Mouse (Mus musculus): ENCODE measurements around the gene Srsf9. TPM values are rescaled to one million over a fixed set of nuclear protein-coding genes. Genes with fewer than 3 reads are reported as not detected.

The Srsf9 gene
- polyA plus RNA-seq, 1 experiment from 2014 or later = 291 TPM

GRCm38 (mm10) chr5:115347564-115347963, 20.6 kb downstream of the Srsf9 start:
- H3K9me3 ChIP-seq (ENCODE audit: low read depth, low read length) = no peaks in the 10 kb centered on the region; the same call in 1 of the 2 replicates
- ATAC-seq (ENCODE audit: insufficient read depth) = peak; percentile 59; the same call in 1 of the 2 replicates
- under 1% methylated on average over 5 of the region's 5 CpGs for WGBS

GRCm38 (mm10) chr5:115348546-115349224, 21.7 kb downstream of the Srsf9 start, which contains the start of gene Cox6a1:
Gene Cox6a1 (minus strand): TSS chr5:115348981.
- H3K4me1 ChIP-seq (ENCODE audit: insufficient read depth) = peaks cover 4% of the 10 kb centered on the region; the same call in 1 of the 2 replicates
- H3K4me2 ChIP-seq = peak within 1 kb of the TSS; percentile 87
- peak within 1 kb of the TSS; percentile 71 for H3K9ac ChIP-seq
- peaks cover 29% of the 10 kb centered on the region for H3K36me3 ChIP-seq (ENCODE audit: insufficient read depth)
- TF ChIP-seq CTCF (IDR thresholded peaks at IDR 0.05; ENCODE audit: low read depth) = peak; percentile 35; the same call in 1 of the 2 replicates
- ATAC-seq (ENCODE audit: insufficient read depth) (peak; percentile 92), DNase-seq (peak; percentile 100)
- WGBS = under 1% methylated on average over 73 of the region's 74 CpGs
- H3K4me3 ChIP-seq (ENCODE audit: low read depth, low read length) = peak within 1 kb of the TSS; percentile 91
- peak within 1 kb of the TSS; percentile 67 for H3K27ac ChIP-seq (ENCODE audit: low read depth)
- H3K27me3 ChIP-seq (ENCODE audit: insufficient read depth, low read length) = no peaks in the 10 kb centered on the region
- no peaks in the 10 kb centered on the region; the same call in 1 of the 2 replicates for H3K9me3 ChIP-seq (ENCODE audit: low read depth, low read length)

More at GRCm38 (mm10) chr5:115347564-115347963, 20.6 kb downstream of the Srsf9 start:
- peak overlapping the region; percentile 91 for H3K4me3 ChIP-seq (ENCODE audit: low read depth, low read length)
- peaks cover 41% of the 10 kb centered on the region for H3K36me3 ChIP-seq (ENCODE audit: insufficient read depth)
- H3K4me1 ChIP-seq (ENCODE audit: insufficient read depth) = peaks cover 4% of the 10 kb centered on the region; the same call in 1 of the 2 replicates
- H3K4me2 ChIP-seq = peak overlapping the region; percentile 87
- no peak overlapping the region for H3K27ac ChIP-seq (ENCODE audit: low read depth)
- peak; percentile 92 for DNase-seq
- no peaks in the 10 kb centered on the region for H3K27me3 ChIP-seq (ENCODE audit: insufficient read depth, low read length)
- peak overlapping the region; percentile 28; the same call in 1 of the 2 replicates for H3K9ac ChIP-seq
- TF ChIP-seq CTCF (IDR thresholded peaks at IDR 0.05; ENCODE audit: low read depth) = peak; percentile 88

GRCm38 (mm10) chr5:115349225-115349555, 22.2 kb downstream of the Srsf9 start:
- H3K4me3 ChIP-seq (ENCODE audit: low read depth, low read length) = peak overlapping the region; percentile 91
- no peaks in the 10 kb centered on the region for H3K27me3 ChIP-seq (ENCODE audit: insufficient read depth, low read length)
- DNase-seq (no peak), ATAC-seq (ENCODE audit: insufficient read depth) (no peak; the same call in 1 of the 2 replicates)
- peaks cover 4% of the 10 kb centered on the region; the same call in 1 of the 2 replicates for H3K4me1 ChIP-seq (ENCODE audit: insufficient read depth)
- no peaks in the 10 kb centered on the region; the same call in 1 of the 2 replicates for H3K9me3 ChIP-seq (ENCODE audit: low read depth, low read length)
- H3K27ac ChIP-seq (ENCODE audit: low read depth) = peak overlapping the region; percentile 67
- peaks cover 24% of the 10 kb centered on the region for H3K36me3 ChIP-seq (ENCODE audit: insufficient read depth)
- peak overlapping the region; percentile 71 for H3K9ac ChIP-seq
- WGBS = 1% methylated on average over 18 of the region's 18 CpGs
- no peak for TF ChIP-seq CTCF (IDR thresholded peaks at IDR 0.05; ENCODE audit: low read depth)
- peak overlapping the region; percentile 87 for H3K4me2 ChIP-seq

GRCm38 (mm10) chr5:115351348-115351747, 24.4 kb downstream of the Srsf9 start:
- H3K36me3 ChIP-seq (ENCODE audit: insufficient read depth) = peaks cover 3% of the 10 kb centered on the region; the same call in 1 of the 2 replicates
- H3K9me3 ChIP-seq (ENCODE audit: low read depth, low read length) = no peaks in the 10 kb centered on the region; the same call in 1 of the 2 replicates
- 0 out of 2 replicates have a peak, but pooled peaks have one; percentile 6 for TF ChIP-seq CTCF (IDR thresholded peaks at IDR 0.05; ENCODE audit: low read depth)
- H3K4me3 ChIP-seq (ENCODE audit: low read depth, low read length) = no peak overlapping the region
- no peak overlapping the region for H3K4me2 ChIP-seq
- H3K27me3 ChIP-seq (ENCODE audit: insufficient read depth, low read length) = no peaks in the 10 kb centered on the region
- 79% methylated on average over 5 of the region's 5 CpGs for WGBS
- H3K27ac ChIP-seq (ENCODE audit: low read depth) = no peak overlapping the region
- DNase-seq (no peak), ATAC-seq (ENCODE audit: insufficient read depth) (no peak)
- no peak overlapping the region for H3K9ac ChIP-seq
- H3K4me1 ChIP-seq (ENCODE audit: insufficient read depth) = peaks cover 4% of the 10 kb centered on the region; the same call in 1 of the 2 replicates

DNA sequence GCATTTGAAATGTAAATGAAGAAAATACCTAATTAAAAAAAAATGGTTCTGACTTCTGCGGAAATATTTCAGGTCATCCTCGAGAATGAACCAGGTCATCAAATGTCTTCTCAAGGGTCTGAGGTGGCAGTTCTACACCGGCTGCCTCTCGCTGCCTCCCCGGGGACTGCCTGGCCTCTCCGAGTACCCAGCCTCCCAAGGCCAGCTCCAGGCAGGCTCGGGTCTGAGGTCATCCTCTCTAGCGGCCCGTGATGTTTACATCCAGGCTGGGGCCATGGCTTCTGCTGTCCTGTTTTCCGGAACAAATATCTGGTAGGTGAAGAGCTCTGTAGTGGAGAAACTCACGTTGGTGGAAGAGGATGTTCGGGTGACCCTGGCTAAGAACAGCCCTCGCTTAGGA, 28.1 kb downstream of the Srsf9 start:
- DNase-seq (no peak), ATAC-seq (ENCODE audit: insufficient read depth) (no peak)
- TF ChIP-seq CTCF (IDR thresholded peaks at IDR 0.05; ENCODE audit: low read depth) = no peak
- Histone ChIP-seq H3K4me3 (ENCODE audit: low read depth, low read length) (no peak overlapping the region), H3K27ac (ENCODE audit: low read depth) (no peak overlapping the region), H3K9me3 (ENCODE audit: low read depth, low read length) (no peaks in the 10 kb centered on the region; the same call in 1 of the 2 replicates), H3K9ac (no peak overlapping the region), H3K4me2 (no peak overlapping the region), H3K27me3 (ENCODE audit: insufficient read depth, low read length) (no peaks in the 10 kb centered on the region), H3K36me3 (ENCODE audit: insufficient read depth) (no peaks in the 10 kb centered on the region), H3K4me1 (ENCODE audit: insufficient read depth) (no peaks in the 10 kb centered on the region)
- 32% methylated on average over 13 of the region's 13 CpGs for WGBS

DNA sequence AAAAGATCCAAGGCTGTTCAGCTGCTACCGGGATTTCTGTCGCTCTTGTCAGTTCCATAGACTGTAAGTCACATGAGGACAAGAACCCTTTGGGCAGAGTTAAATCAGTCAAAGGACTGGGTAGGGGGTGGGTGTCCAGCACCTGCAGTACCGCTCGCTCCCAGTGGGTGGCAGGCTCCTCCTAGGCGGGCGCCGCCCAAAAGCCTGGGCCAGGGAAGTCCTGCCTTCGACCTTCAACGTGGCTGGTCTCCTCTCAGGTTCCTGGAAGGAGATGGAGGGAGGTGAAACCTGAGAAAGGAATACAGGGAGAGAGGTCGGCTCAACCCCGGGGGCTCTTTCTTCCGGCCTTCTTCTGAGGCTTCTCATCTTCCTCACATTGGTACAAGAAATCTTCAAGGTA, 31.9 kb downstream of the Srsf9 start:
- H3K27ac ChIP-seq (ENCODE audit: low read depth) = no peak overlapping the region
- H3K9me3 ChIP-seq (ENCODE audit: low read depth, low read length) = no peaks in the 10 kb centered on the region
- 0 out of 2 replicates have a peak, but pooled peaks cover 4% of the 10 kb centered on the region for H3K27me3 ChIP-seq (ENCODE audit: insufficient read depth, low read length)
- TF ChIP-seq CTCF (IDR thresholded peaks at IDR 0.05; ENCODE audit: low read depth) = peak; percentile 97
- no peak overlapping the region for H3K9ac ChIP-seq
- no peaks in the 10 kb centered on the region for H3K4me1 ChIP-seq (ENCODE audit: insufficient read depth)
- no peaks in the 10 kb centered on the region for H3K36me3 ChIP-seq (ENCODE audit: insufficient read depth)
- H3K4me2 ChIP-seq = no peak overlapping the region
- ATAC-seq (ENCODE audit: insufficient read depth) (no peak), DNase-seq (peak; percentile 92)
- 2% methylated on average over 12 of the region's 12 CpGs for WGBS
- H3K4me3 ChIP-seq (ENCODE audit: low read depth, low read length) = no peak overlapping the region

DNA sequence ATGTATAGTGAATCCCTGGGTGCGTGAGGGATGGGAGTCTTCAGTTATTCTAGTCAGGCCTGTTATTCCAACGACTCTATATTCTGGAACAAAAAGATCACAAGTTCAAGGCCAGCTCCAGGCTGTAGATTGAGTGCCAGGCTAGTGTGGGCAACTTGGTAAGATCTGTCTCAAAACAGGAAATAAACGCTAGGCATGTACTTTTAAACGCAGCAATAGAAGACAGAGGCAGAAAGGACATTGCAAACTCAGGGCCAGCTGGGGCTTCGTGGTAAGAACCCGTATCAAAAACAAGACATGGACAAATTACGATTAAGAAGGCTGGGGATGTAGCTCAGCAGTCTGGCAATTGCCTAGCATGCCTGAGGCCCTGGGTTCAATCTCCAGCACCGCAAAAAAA, 32.5 kb downstream of the Srsf9 start:
- H3K4me1 ChIP-seq (ENCODE audit: insufficient read depth) = no peaks in the 10 kb centered on the region
- no peaks in the 10 kb centered on the region for H3K36me3 ChIP-seq (ENCODE audit: insufficient read depth)
- no peak overlapping the region for H3K9ac ChIP-seq
- H3K27me3 ChIP-seq (ENCODE audit: insufficient read depth, low read length) = 0 out of 2 replicates have a peak, but pooled peaks cover 4% of the 10 kb centered on the region
- DNase-seq (no peak), ATAC-seq (ENCODE audit: insufficient read depth) (no peak)
- 82% methylated on average over 8 of the region's 8 CpGs for WGBS
- H3K27ac ChIP-seq (ENCODE audit: low read depth) = no peak overlapping the region
- no peaks in the 10 kb centered on the region for H3K9me3 ChIP-seq (ENCODE audit: low read depth, low read length)
- no peak for TF ChIP-seq CTCF (IDR thresholded peaks at IDR 0.05; ENCODE audit: low read depth)
- H3K4me2 ChIP-seq = no peak overlapping the region
- no peak overlapping the region for H3K4me3 ChIP-seq (ENCODE audit: low read depth, low read length)

Data from lung, embryonic 14.5 days (tissue).